Mouse (Mus musculus): ENCODE results near the gene Nipsnap3b. TPM values are rescaled to one million over a fixed set of nuclear protein-coding genes. Genes with fewer than 3 reads are reported as not detected.
A peak's percentile ranks its signal among the peaks of the same experiment; 100 is the strongest.

Gene Nipsnap3b
- total RNA-seq (2021), result 10 to 100 TPM; 13.9 to 19.7 TPM

GRCm38 (mm10) chr4:53011732-53012361, at the start of gene Nipsnap3b:
TSS of gene Nipsnap3b (plus strand) at chr4:53011880.
- DNase-seq, result peak; percentile 94 to 95

GRCm38 (mm10) chr4:52964247-52964646, 47.4 kb upstream of the Nipsnap3b start, which contains the start of gene Olfr270:
TSS of gene Olfr270 (plus strand) at chr4:52964547.
- DNase-seq, result no peak

- no peak for DNase-seq
These were observed 26.5 kb upstream of the Nipsnap3b start for GRCm38 (mm10) chr4:52985216-52985615.

GRCm38 (mm10) chr4:52986266-52986665, 25.4 kb upstream of the Nipsnap3b start:
- no peak for DNase-seq

GRCm38 (mm10) chr4:52989248-52989647, 22.4 kb upstream of the Nipsnap3b start, which contains the start of gene Nipsnap3a:
TSS of gene Nipsnap3a (plus strand) at chr4:52989272.
- DNase-seq, result no peak

GRCm38 (mm10) chr4:52999449-52999848, 12.2 kb upstream of the Nipsnap3b start:
- DNase-seq, result no peak

GRCm38 (mm10) chr4:53000154-53000553, 11.5 kb upstream of the Nipsnap3b start:
- no peak for DNase-seq

GRCm38 (mm10) chr4:53009183-53009582, 2.5 kb upstream of the Nipsnap3b start:
- DNase-seq, result no peak

- no peak for DNase-seq
These were observed 1.8 kb upstream of the Nipsnap3b start for GRCm38 (mm10) chr4:53009871-53010270.

GRCm38 (mm10) chr4:53014421-53014820, 2.7 kb downstream of the Nipsnap3b start:
- no peak for DNase-seq

- no peak for DNase-seq
These were observed 3.3 kb downstream of the Nipsnap3b start for GRCm38 (mm10) chr4:53015024-53015423.

- DNase-seq, result no peak
These were observed 6.7 kb downstream of the Nipsnap3b start for GRCm38 (mm10) chr4:53018392-53018791.

GRCm38 (mm10) chr4:53023189-53023925, 11.7 kb downstream of the Nipsnap3b start:
- no peak for DNase-seq

GRCm38 (mm10) chr4:53024397-53024796, 12.7 kb downstream of the Nipsnap3b start:
- DNase-seq, result no peak

GRCm38 (mm10) chr4:53027811-53028210, 16.1 kb downstream of the Nipsnap3b start:
- no peak for DNase-seq

GRCm38 (mm10) chr4:53030326-53030948, 18.8 kb downstream of the Nipsnap3b start:
- no peak for DNase-seq

- DNase-seq, result peak; percentile 29 to 38
These were observed 32.1 kb downstream of the Nipsnap3b start for GRCm38 (mm10) chr4:53043819-53044218.

GRCm38 (mm10) chr4:53045807-53046206, 34.1 kb downstream of the Nipsnap3b start:
- DNase-seq, result no peak

GRCm38 (mm10) chr4:53046238-53047022, 34.8 kb downstream of the Nipsnap3b start:
- no peak for DNase-seq

GRCm38 (mm10) chr4:53062301-53063008, 50.8 kb downstream of the Nipsnap3b start:
- DNase-seq, result peak in 1 of 2 experiments; percentile 21
